Mouse (Mus musculus) forebrain, embryonic 11.5 days (tissue): ENCODE measurements around the gene Wipi1. TPM values are rescaled to one million over a fixed set of nuclear protein-coding genes. Genes with fewer than 3 reads are reported as not detected.
"Not testable (repeated sequence)": the region's sequence is repeated elsewhere in the genome, so short reads cannot be mapped to it uniquely, and the experiment has no call there.

Source experiments
- ATAC-seq: fragments of 200-750 bp; cut with Nextera tagmentation; replicated peaks from 2 replicates; pipeline ENCODE4 v1.8.0; 2017; ENCODE audit warnings: moderate TSS enrichment; ENCODE audit not compliant: low FRiP score
- DNase-seq: peaks from one replicate; pipeline ENCODE4 v3.0.0-alpha.2; 2017; ENCODE audit warnings: low spot score
- H3K27ac ChIP-seq: fragments of 300-500 bp; sonication (generic); 2 replicates; pipeline ENCODE4 v1.5.1; 2014; ENCODE audit warnings: low read depth, low read length
- H3K27me3 ChIP-seq: fragments of 300-500 bp; sonication (generic); 2 replicates; pipeline ENCODE4 v1.6.1; 2014; ENCODE audit warnings: mild to moderate bottlenecking, low read length, mixed read lengths; ENCODE audit not compliant: control insufficient read depth, insufficient read depth
- H3K36me3 ChIP-seq: fragments of 300-500 bp; sonication (generic); 2 replicates; pipeline ENCODE4 v1.6.1; 2014; ENCODE audit warnings: mild to moderate bottlenecking, low read length, moderate library complexity, mixed read lengths; ENCODE audit not compliant: control insufficient read depth, insufficient read depth
- H3K4me1 ChIP-seq: fragments of 300-500 bp; sonication (generic); replicated peaks from 2 replicates; pipeline ENCODE4 v1.6.1; 2014; ENCODE audit warnings: low read length, mixed read lengths; ENCODE audit not compliant: control insufficient read depth, insufficient read depth
- H3K4me2 ChIP-seq: fragments of 300-500 bp; sonication (generic); 2 replicates; pipeline ENCODE4 v1.6.1; 2014; ENCODE audit warnings: low read depth, mild to moderate bottlenecking, low read length, moderate library complexity, mixed read lengths; ENCODE audit not compliant: severe bottlenecking
- H3K4me3 ChIP-seq: fragments of 300-500 bp; sonication (generic); 2 replicates; pipeline ENCODE4 v1.5.1; 2014; ENCODE audit warnings: low read depth, low read length
- H3K9ac ChIP-seq: fragments of 300-500 bp; sonication (generic); 2 replicates; pipeline ENCODE4 v1.6.1; 2014; ENCODE audit warnings: low read length
- H3K9me3 ChIP-seq: fragments of 300-500 bp; sonication (generic); 2 replicates; pipeline ENCODE4 v1.6.1; 2016; ENCODE audit warnings: low read length, mixed read lengths; ENCODE audit not compliant: control insufficient read depth
- WGBS: fragments of 180-500 bp; shearing (Covaris S2); extraction: QIAGEN DNeasy Blood & Tissue Kit; methylation state at CpG from one replicate; pipeline ENCODE4 v1.1.7; 2014; 5-methylcytosine and 5-hydroxymethylcytosine counted together
- polyA plus RNA-seq: library from polyadenylated mRNA; unstranded; fragments of >200 nt; fragmentation: Nextera tagmentation; extraction: Ambion mirVana; gene quantifications from 2 replicates; pipeline ENCODE4 v1.2.1, GENCODE M21; 2014

The Wipi1 gene
- polyA plus RNA-seq, 1 experiment from 2014 or later = 14.7 TPM

- no peaks in the 10 kb centered on the region for H3K36me3 ChIP-seq
- no peaks in the 10 kb centered on the region for H3K4me1 ChIP-seq
- ATAC-seq (no peak), DNase-seq (no peak)
- no peak overlapping the region for H3K4me2 ChIP-seq
- no peak overlapping the region for H3K4me3 ChIP-seq
- no peak overlapping the region for H3K9ac ChIP-seq
- no peaks in the 10 kb centered on the region for H3K27me3 ChIP-seq
- 88% methylated on average over 4 of the region's 4 CpGs for WGBS
- no peak overlapping the region for H3K27ac ChIP-seq
- H3K9me3 ChIP-seq = no peaks in the 10 kb centered on the region
Measured at GRCm38 (mm10) chr11:109627648-109628047, 15.9 kb upstream of the Wipi1 start.

- no peak for DNase-seq
- H3K27me3 ChIP-seq = no peaks in the 10 kb centered on the region
Measured at GRCm38 (mm10) chr11:109623238-109623637, 11.5 kb upstream of the Wipi1 start.

GRCm38 (mm10) chr11:109622518-109623037 lies 10.8 kb upstream of the Wipi1 start:
- H3K4me1 ChIP-seq = no peaks in the 10 kb centered on the region
- 49% methylated on average over 15 of the region's 15 CpGs for WGBS
- no peaks in the 10 kb centered on the region for H3K9me3 ChIP-seq
- no peak overlapping the region for H3K4me2 ChIP-seq
- no peak overlapping the region for H3K9ac ChIP-seq
- no peak overlapping the region for H3K27ac ChIP-seq
- H3K4me3 ChIP-seq = no peak overlapping the region
- no peaks in the 10 kb centered on the region for H3K27me3 ChIP-seq
- ATAC-seq = no peak
- DNase-seq = no peak
- no peaks in the 10 kb centered on the region for H3K36me3 ChIP-seq

More at GRCm38 (mm10) chr11:109623238-109623637, 11.5 kb upstream of the Wipi1 start:
- ATAC-seq = no peak
- Histone ChIP-seq H3K4me3 (no peak overlapping the region), H3K27ac (no peak overlapping the region), H3K36me3 (no peaks in the 10 kb centered on the region), H3K9ac (no peak overlapping the region), H3K9me3 (no peaks in the 10 kb centered on the region), H3K4me1 (no peaks in the 10 kb centered on the region), H3K4me2 (no peak overlapping the region)
- 93% methylated on average over 7 of the region's 7 CpGs for whole genome bisulfite sequencing

GRCm38 (mm10) chr11:109621183-109621582 lies 9.4 kb upstream of the Wipi1 start:
- ATAC-seq = 0 out of 2 replicates have a peak, but pooled peaks have one; percentile 27
- Histone ChIP-seq H3K9me3 (no peaks in the 10 kb centered on the region), H3K4me2 (no peak overlapping the region), H3K36me3 (no peaks in the 10 kb centered on the region), H3K27me3 (no peaks in the 10 kb centered on the region), H3K27ac (no peak overlapping the region), H3K9ac (no peak overlapping the region), H3K4me1 (no peaks in the 10 kb centered on the region), H3K4me3 (no peak overlapping the region)
- WGBS = 28% methylated on average over 2 of the region's 2 CpGs
- DNase-seq = no peak

- WGBS = 87% methylated on average over 6 of the region's 6 CpGs
- ATAC-seq (no peak), DNase-seq (no peak)
- Histone ChIP-seq H3K4me1 (no peaks in the 10 kb centered on the region), H3K36me3 (no peaks in the 10 kb centered on the region), H3K9me3 (no peaks in the 10 kb centered on the region), H3K9ac (no peak overlapping the region), H3K4me3 (no peak overlapping the region), H3K27me3 (no peaks in the 10 kb centered on the region), H3K4me2 (no peak overlapping the region), H3K27ac (no peak overlapping the region)
Measured at GRCm38 (mm10) chr11:109620356-109620755, 8.6 kb upstream of the Wipi1 start.

GRCm38 (mm10) chr11:109619055-109619454 lies 7.3 kb upstream of the Wipi1 start:
- not testable (repeated sequence) for DNase-seq, H3K4me2 ChIP-seq, H3K4me1 ChIP-seq, H3K27ac ChIP-seq, H3K27me3 ChIP-seq, H3K4me3 ChIP-seq, ATAC-seq, H3K36me3 ChIP-seq, H3K9ac ChIP-seq, H3K9me3 ChIP-seq
- WGBS = 35% methylated on average over 8 of the region's 8 CpGs

GRCm38 (mm10) chr11:109616766-109617165 lies 5.0 kb upstream of the Wipi1 start:
- no peaks in the 10 kb centered on the region for H3K27me3 ChIP-seq
- ATAC-seq (no peak), DNase-seq (no peak)
- H3K9me3 ChIP-seq = no peaks in the 10 kb centered on the region
- no peak overlapping the region for H3K9ac ChIP-seq
- H3K4me1 ChIP-seq = no peaks in the 10 kb centered on the region
- H3K4me3 ChIP-seq = no peak overlapping the region
- WGBS = 76% methylated on average over 4 of the region's 4 CpGs
- H3K4me2 ChIP-seq = no peak overlapping the region
- no peaks in the 10 kb centered on the region for H3K36me3 ChIP-seq
- no peak overlapping the region for H3K27ac ChIP-seq

- no peaks in the 10 kb centered on the region for H3K36me3 ChIP-seq
- H3K4me2 ChIP-seq = no peak overlapping the region
- no peak overlapping the region for H3K27ac ChIP-seq
- H3K4me3 ChIP-seq = no peak overlapping the region
- no peaks in the 10 kb centered on the region for H3K27me3 ChIP-seq
- H3K9ac ChIP-seq = no peak overlapping the region
- H3K9me3 ChIP-seq = no peaks in the 10 kb centered on the region
- WGBS = 75% methylated on average over 4 of the region's 4 CpGs
- ATAC-seq (no peak), DNase-seq (no peak)
- H3K4me1 ChIP-seq = no peaks in the 10 kb centered on the region
Measured at GRCm38 (mm10) chr11:109616352-109616751, 4.6 kb upstream of the Wipi1 start.

- no peak for DNase-seq
- Histone ChIP-seq H3K27me3 (no peaks in the 10 kb centered on the region), H3K9me3 (no peaks in the 10 kb centered on the region), H3K4me1 (peaks cover 4% of the 10 kb centered on the region), H3K9ac (no peak overlapping the region), H3K4me2 (no peak overlapping the region), H3K27ac (no peak overlapping the region), H3K4me3 (no peak overlapping the region), H3K36me3 (no peaks in the 10 kb centered on the region)
- WGBS = 70% methylated on average over 9 of the region's 9 CpGs
- no peak for ATAC-seq
Measured at GRCm38 (mm10) chr11:109615286-109615685, 3.5 kb upstream of the Wipi1 start.
